Mouse (Mus musculus) skeletal muscle tissue, adult 2 months (tissue): ENCODE measurements around the gene Zmym3.
"Not testable (repeated sequence)": the region's sequence is repeated elsewhere in the genome, so short reads cannot be mapped to it uniquely, and the experiment has no call there.

Experiments used
- DNase-seq: peaks from one replicate; pipeline ENCODE4 v3.0.0-alpha.2; 2012; ENCODE audit warnings: low read depth, low spot score

Zmym3 gene

GRCm38 (mm10) chrX:101376190-101376968 is 44.3 kb downstream of the Zmym3 start, which contains the start of gene Gjb1:
Gene Gjb1, plus strand, starts transcription at chrX:101376378.
- DNase-seq: no peak

- DNase-seq: no peak
Observed at GRCm38 (mm10) chrX:101372946-101373345, 47.7 kb downstream of the Zmym3 start.

- DNase-seq: no peak
Observed at GRCm38 (mm10) chrX:101370573-101370972, 50.1 kb downstream of the Zmym3 start.

- no peak for DNase-seq
Observed at GRCm38 (mm10) chrX:101369001-101369400, 51.6 kb downstream of the Zmym3 start.

GRCm38 (mm10) chrX:101358902-101359301 is 61.7 kb downstream of the Zmym3 start:
- DNase-seq: not testable (repeated sequence)
